Mouse (Mus musculus): Measurements from ENCODE around the gene Ptprn2.
"Not testable (repeated sequence)": the region's sequence is repeated elsewhere in the genome, so short reads cannot be mapped to it uniquely, and the experiment has no call there.

The Ptprn2 gene

DNA sequence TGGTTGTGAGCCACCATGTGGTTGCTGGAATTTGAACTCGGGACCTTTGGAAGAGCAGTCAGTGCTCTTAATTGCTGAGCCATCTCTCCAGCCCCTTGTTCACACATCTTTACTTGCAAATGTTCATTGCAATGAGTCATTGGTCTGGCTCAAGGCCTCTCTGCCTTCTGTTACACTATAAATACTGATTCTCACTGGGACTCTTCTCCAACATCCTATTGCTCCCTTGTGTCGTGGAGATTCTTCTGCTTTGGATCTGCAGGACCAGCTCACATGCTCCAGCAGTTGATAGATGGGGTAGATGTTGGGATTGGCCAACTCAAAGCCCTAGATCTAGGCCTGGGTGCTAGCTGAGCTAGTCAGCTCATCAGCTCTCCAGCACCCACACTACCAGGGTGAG lies 28.3 kb downstream of the Ptprn2 start:
- DNase-seq (ENCODE audit: low read depth, low spot score), result not testable (repeated sequence)

GRCm38 (mm10) chr12:116515824-116516223 lies 30.3 kb downstream of the Ptprn2 start:
- DNase-seq (ENCODE audit: low read depth, low spot score), result no peak

GRCm38 (mm10) chr12:116528861-116529260 lies 43.3 kb downstream of the Ptprn2 start:
- no peak for DNase-seq (ENCODE audit: low read depth, low spot score)

DNA sequence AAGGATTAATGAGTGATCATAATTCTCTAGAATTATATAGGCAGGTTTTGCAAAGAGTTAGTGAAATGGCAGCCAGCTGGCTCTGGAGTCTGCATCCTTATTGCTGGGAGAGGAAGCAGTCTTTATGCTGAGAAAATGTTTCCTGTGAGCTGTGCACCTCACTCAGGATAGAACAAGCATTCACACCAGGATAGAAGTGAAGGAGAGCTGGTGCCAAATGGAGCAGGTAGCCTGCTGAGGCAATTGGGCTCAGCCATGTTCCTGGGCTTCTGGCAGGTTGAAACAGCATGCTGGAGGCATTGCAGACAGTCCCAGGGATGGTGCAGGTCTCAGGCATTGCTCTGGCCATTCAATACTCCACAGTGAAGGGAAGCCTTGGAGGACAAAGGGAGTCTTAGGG lies 47.8 kb downstream of the Ptprn2 start:
- DNase-seq (ENCODE audit: low read depth, low spot score), result no peak

GRCm38 (mm10) chr12:116539305-116539704 lies 53.8 kb downstream of the Ptprn2 start:
- no peak for DNase-seq (ENCODE audit: low read depth, low spot score)

DNA sequence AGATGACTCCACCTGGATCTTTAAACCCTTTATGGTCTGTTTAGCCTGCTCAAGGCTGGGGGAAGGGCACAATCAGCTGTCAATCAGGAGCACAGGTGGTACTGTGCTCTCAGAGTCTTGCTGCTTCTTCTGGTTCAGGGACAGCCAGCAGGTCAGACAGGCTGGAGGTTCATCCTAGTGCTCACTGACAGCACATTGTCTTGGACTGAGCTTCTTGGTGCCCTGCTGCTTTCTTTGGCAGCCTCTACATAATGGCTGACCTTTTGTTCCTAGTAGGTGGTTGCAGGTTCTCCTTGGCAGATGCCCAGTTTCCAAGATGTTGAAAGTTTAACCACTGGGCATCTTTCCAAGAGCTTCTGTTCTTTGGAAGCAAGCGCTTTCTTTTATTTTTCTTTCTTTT lies 55.1 kb downstream of the Ptprn2 start:
- no peak for DNase-seq (ENCODE audit: low read depth, low spot score)

DNA sequence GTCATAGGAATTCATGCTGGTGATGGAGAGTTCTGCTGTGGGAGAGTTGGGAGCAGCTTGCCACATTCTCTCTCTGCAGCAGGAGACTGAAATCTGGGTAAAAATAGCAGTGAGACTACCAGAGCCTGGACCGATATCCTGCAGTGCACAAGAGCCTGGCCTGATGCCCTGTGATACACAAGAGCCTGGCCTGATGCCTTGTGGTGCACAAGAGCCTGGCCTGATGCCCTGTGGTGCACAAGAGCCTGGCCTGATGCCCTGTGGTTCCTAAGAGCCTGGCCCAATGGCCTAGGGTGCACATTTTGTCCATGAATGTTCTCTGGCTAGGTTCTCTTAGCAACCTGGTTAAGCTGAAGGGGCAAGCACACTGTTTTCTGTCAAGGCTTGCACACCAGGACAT lies 64.5 kb downstream of the Ptprn2 start:
- DNase-seq (ENCODE audit: low read depth, low spot score), result no peak

- no peak for DNase-seq (ENCODE audit: low read depth, low spot score)
Observed at GRCm38 (mm10) chr12:116551516-116551915, 66.0 kb downstream of the Ptprn2 start.

DNA sequence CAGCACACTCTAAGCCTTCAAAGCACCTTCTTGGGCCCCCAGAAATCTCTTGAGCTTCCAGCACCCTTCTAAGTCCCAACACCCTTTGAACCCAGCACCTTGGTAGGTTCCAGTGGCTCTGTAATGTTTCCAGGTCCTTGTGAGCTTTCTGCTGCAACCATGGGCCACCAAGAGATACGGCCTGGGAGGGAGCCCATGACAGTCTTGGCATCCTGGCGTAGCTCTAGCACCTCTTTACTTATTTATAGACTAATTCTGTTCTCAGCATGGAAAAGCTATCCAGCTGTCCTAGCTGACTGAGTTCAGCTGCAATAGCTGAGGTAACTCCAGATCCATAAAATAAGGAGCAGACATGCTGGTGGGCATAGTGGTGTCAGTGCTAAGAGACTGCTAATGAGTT lies 66.8 kb downstream of the Ptprn2 start:
- no peak for DNase-seq (ENCODE audit: low read depth, low spot score)

GRCm38 (mm10) chr12:116553361-116553760 lies 67.8 kb downstream of the Ptprn2 start:
- no peak for DNase-seq (ENCODE audit: low read depth, low spot score)

- no peak for DNase-seq (ENCODE audit: low read depth, low spot score)
Observed at GRCm38 (mm10) chr12:116555964-116556363, 70.4 kb downstream of the Ptprn2 start.

DNA sequence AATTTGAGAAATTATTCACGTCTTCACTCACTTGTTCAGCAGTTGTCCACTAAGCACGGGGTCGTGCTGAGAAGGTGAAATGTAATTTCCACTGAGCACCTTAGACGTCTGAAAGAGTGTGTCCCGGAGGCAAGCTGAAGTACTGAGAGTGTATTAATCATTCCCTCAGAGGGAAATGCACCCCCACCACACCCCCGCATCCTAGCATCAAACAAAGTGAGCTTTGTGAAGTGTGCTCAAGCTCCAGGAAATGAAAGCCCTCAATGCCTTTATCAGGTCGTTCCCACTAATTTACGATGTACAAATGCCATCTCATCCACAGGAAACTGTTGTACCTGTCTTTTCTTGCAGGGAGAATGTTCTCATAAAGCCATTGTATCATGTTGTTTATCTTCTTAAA lies 78.9 kb downstream of the Ptprn2 start:
- no peak for DNase-seq (ENCODE audit: low read depth, low spot score)

DNA sequence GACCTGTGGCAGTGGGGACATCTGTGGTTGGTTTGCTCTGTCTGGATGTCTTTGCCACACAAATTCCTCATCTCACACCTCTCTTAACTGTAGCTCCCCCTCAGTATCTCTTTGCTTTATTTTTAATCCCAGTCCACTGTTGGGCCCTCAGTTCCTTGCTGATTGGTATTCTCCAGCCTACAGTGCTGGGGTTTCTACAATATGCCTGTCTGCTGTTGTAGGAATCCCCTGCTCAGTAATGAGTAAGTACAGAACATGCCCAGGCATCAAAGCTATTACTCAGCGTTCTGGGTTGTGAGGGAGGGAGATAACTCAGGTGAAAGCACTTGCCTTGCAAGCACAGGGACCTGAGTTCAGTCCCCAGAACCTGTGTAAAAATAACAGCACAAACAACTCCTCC lies 81.2 kb downstream of the Ptprn2 start:
- no peak for DNase-seq (ENCODE audit: low read depth, low spot score)

- DNase-seq (ENCODE audit: low read depth, low spot score), result no peak
Observed at GRCm38 (mm10) chr12:116567170-116567569, 81.7 kb downstream of the Ptprn2 start.

DNA sequence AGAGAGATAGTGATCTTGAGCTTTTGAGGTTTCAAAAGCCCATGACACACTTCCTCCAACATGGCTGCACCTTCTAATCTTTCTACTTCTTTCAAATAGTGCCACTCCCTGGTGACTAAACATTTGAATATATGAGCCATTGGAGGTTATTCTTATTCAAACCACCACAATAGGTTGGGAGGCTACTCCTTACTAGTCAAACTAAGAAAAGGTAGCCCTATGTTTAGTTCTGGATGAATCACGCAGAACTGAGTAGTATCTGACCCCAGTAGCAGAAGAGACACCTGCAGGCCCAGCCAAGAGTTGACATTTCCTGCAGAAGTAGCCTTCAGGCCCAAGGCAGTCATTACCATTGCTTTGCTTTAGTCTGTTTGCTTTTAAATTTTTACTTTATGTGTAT lies 84.0 kb downstream of the Ptprn2 start:
- DNase-seq (ENCODE audit: low read depth, low spot score), result no peak

DNA sequence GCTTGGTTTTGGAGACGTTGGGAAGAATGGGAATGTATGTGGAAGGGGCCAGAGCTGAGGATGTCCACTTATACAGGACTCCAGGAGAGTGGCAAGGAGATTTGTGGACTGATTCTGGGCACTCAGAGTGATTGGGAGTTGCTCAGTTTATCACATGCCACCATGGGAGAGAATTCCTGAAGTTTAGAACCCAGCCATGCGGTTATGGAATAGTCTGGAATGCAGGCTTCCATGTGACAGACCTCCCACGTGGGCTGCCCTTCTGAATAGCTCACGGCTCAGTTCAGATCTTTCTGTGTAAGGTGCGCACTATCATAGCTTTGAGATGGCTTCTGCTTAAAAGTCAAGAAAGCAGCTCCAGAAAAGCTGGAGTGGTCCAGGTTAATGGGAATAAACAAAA lies 88.6 kb downstream of the Ptprn2 start:
- no peak for DNase-seq (ENCODE audit: low read depth, low spot score)

DNA sequence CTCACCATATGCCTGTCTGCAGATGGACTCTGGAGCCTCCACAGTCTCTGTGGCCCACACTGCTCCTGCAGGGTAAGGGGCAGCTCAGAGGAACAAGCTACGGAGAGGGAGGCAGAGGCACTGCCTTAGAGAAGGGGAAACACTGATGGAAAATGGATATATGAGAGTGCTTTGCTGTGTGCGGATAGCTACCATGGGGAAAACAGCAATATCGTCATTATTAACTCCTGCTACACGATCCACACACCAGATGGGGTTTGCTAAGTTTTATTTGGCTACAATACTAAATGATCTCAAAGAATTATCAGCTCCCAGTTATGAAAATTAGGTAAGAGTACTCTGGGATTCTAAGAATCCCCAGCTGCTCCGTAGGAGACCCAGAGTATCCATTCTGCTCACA lies 89.2 kb downstream of the Ptprn2 start:
- DNase-seq (ENCODE audit: low read depth, low spot score), result no peak

GRCm38 (mm10) chr12:116577917-116578316 lies 92.4 kb downstream of the Ptprn2 start:
- not testable (repeated sequence) for DNase-seq (ENCODE audit: low read depth, low spot score)

DNA sequence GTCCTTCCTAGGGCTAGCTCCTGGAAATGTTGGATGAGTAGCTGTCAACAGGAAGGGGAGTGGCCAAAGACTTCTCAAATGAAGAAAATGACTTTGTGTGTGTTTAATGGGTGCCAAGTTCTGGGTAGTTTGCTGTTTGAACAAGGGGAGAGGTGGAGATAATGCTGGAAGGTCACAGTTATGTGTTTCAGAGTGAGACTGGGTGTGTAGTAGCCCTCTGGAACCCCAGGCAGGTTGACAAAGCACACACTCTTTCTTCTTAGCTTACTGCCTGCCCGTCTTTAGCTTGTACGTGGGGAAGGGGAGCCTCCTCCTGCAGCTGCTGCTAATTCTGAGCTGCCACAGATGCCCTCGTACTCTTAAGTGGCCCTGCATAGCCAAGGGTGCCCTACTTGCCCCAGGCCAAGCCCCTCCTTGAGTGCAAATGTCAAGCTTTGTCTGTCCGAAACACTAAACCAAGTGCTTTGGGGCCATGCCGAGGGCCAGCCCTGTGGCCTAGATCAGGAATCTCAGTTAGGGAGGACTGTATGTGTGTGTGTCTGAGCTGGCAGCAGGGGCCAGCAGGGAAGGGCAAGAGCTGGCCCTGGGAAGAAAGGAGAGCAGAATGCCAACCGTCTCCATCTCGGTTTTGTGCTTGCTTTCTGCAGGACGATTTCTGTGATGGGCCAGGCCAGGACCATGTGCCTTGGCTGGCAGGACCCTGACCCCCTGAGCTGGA lies 95.5 kb downstream of the Ptprn2 start:
- no peak for DNase-seq (ENCODE audit: low read depth, low spot score)

DNA sequence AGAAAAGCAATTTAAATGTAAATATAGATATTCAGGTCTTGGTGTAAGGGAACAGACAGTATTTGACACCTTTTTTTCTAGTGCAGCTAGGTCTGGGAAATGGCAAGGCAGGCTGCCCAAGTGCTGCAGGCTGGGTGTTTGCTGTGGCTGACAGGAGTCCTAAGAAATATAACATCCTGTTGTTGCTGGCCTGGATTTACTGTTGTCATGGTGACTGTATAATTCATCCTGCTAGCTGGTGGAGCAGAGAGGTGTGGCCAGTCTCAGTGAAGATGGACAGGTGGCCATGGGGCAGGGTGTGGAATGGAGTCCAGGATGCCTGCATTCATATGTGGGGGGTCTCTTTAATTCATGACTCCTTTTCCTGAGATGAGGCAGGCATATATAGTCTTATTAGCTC lies 96.3 kb downstream of the Ptprn2 start:
- DNase-seq (ENCODE audit: low read depth, low spot score), result no peak

- DNase-seq (ENCODE audit: low read depth, low spot score), result no peak
Observed at GRCm38 (mm10) chr12:116582829-116583228, 97.3 kb downstream of the Ptprn2 start.

GRCm38 (mm10) chr12:116585001-116585400 lies 99.5 kb downstream of the Ptprn2 start:
- no peak for DNase-seq (ENCODE audit: low read depth, low spot score)

DNA sequence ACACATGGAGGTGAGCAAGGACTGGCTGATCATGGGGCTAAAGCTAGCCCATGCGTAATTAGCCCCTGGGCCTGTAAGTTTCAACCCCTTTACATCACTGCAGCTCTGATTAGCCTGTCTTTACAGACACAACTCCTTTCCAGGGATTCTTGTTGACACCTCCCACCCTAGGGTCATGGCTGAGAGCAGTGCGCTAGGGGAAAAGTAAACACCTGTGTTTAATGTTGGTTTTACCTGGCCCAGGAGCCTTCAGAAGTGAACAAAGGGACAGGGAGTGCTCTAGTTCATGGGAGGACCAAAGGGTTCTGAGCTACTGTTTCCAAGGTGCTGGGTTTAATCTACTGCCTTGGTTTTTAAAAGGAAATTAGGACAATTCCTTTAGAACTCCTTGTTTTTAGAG lies 100.6 kb downstream of the Ptprn2 start:
- no peak for DNase-seq (ENCODE audit: low read depth, low spot score)

- DNase-seq (ENCODE audit: low read depth, low spot score), result no peak
Observed at GRCm38 (mm10) chr12:116587548-116587947, 102.0 kb downstream of the Ptprn2 start.
